ENCODE assay signal across 15 mouse cellular contexts in genomic region chr15:80016563-80017301, GRCm38 (mm10). TPM values are rescaled to one million over a fixed set of nuclear protein-coding genes. Genes with fewer than 3 reads are reported as not detected.
"Had no signal": no experiment of that assay in that cellular context is flagged by ENCODE, and none has a peak within 500 bp of the region (broad histone marks: within the 10 kb centered on the region; RNA-seq: fewer than 3 reads in every experiment).

No protein-coding gene starts in this region.

- H3K36me3 ChIP-seq: kidney, embryonic 15.5 days; limb, embryonic 12.5 days; liver, embryonic 13.5 days; midbrain, embryonic 15.5 days; neural tube, embryonic 13.5 days; stomach, embryonic 15.5 days had no signal

- H3K27ac ChIP-seq: kidney, embryonic 15.5 days; limb, embryonic 12.5 days; liver, embryonic 13.5 days; midbrain, embryonic 15.5 days; neural tube, embryonic 13.5 days; stomach, embryonic 15.5 days had no signal

- H3K4me3 ChIP-seq: kidney, embryonic 15.5 days; limb, embryonic 12.5 days; liver, embryonic 13.5 days; midbrain, embryonic 15.5 days; neural tube, embryonic 13.5 days; stomach, embryonic 15.5 days had no signal

- H3K9me3 ChIP-seq: kidney, embryonic 15.5 days; limb, embryonic 12.5 days; liver, embryonic 13.5 days; midbrain, embryonic 15.5 days; neural tube, embryonic 13.5 days; stomach, embryonic 15.5 days had no signal

- H3K9ac ChIP-seq: kidney, embryonic 15.5 days; limb, embryonic 12.5 days; liver, embryonic 13.5 days; liver, postnatal 0 days; midbrain, embryonic 15.5 days; neural tube, embryonic 13.5 days; stomach, embryonic 15.5 days had no signal

- H3K4me2 ChIP-seq: kidney, embryonic 15.5 days; limb, embryonic 12.5 days; liver, embryonic 13.5 days; midbrain, embryonic 11.5 days; midbrain, embryonic 15.5 days; neural tube, embryonic 13.5 days; stomach, embryonic 15.5 days had no signal

- ATAC-seq: liver, postnatal 0 days; midbrain, embryonic 15.5 days had no signal

- DNase-seq: kidney, postnatal 14 days; layer of hippocampus, adult 9-11 months; layer of hippocampus, postnatal 36 days; liver; liver, embryonic 13.5 days; liver, postnatal 0 days; right cerebral cortex, postnatal 14 days; thymus, postnatal 36 days had no signal

RNA-seq across cellular contexts. Expression of gene Pdgfb, which starts 2.0 kb away (rescaled TPM):
- total RNA-seq: megakaryocyte progenitor cell, adult 5-6 weeks had no signal
